9 mouse cellular contexts compared by ENCODE assay signal in the genomic region with DNA sequence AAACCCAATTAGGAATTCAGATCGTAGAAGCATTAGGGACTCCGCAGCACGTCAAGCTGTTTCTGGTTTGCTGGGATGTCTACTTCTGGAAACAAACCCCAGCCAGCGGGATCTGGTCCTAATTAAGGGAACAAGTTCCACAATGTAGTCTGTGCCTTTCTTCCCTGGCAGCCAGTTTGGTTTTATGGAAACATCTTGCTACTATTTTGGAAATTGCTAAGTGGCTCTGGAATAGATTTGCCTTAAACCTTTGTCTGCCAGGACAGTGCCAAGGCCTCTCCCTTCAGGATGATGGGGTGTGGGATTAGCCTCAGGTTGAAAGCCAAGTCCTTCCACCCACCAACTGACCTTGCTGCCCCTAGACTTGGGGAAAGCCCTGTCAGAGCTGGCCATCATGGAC.
DNase-seq lines count a peak whose midpoint lies in the region.
"Had no signal": no experiment of that assay in that cellular context is flagged by ENCODE, and none has a peak within 500 bp of the region (broad histone marks: within the 10 kb centered on the region; RNA-seq: fewer than 3 reads in every experiment).

No protein-coding gene starts in this region.

- DNase-seq in layer of hippocampus, adult 11-12 months (ENCODE audit: low spot score) = peak; percentile 80
- DNase-seq in layer of hippocampus, postnatal 25 days (ENCODE audit: extremely low spot score in 1 of 2, low spot score in 1 of 2) = no peak
- peak; percentile 90 for DNase-seq in forelimb bud, embryonic 11.5 days (ENCODE audit: low read depth, low spot score)
- peak; percentile 61 to 93 for DNase-seq in left cerebral cortex, postnatal 25 days (ENCODE audit: low spot score in 2 of 2)
- DNase-seq in right cerebral cortex, postnatal 14 days = peak; percentile 44
- no peak for DNase-seq in spleen, postnatal 36 days (ENCODE audit: low spot score in 2 of 2)
- DNase-seq in testis, postnatal 14 days (ENCODE audit: low spot score) = no peak
- no peak for DNase-seq in cerebellum, postnatal 14 days
- DNase-seq: cerebellum, adult 9-10 months had no signal

- intact Hi-C loops in left cerebral cortex, postnatal 25 days (cut with DNase I) = loop anchor here (1.0 to 5.0 kb wide), 2 partner anchors 36 to 74 kb away; no protein-coding TSS in a partner anchor

Comparison
In these comparisons a context has a peak if more than half of its experiments do, and no peak if none do; other contexts are left out.
1. DNase-seq: peak in layer of hippocampus, adult 11-12 months (single experiment), forelimb bud, embryonic 11.5 days (single experiment), left cerebral cortex, postnatal 25 days (2 of 2) and right cerebral cortex, postnatal 14 days (single experiment); none in layer of hippocampus, postnatal 25 days (0 of 2), spleen, postnatal 36 days (0 of 2), testis, postnatal 14 days (single experiment) and cerebellum, postnatal 14 days (0 of 2).